Mouse (Mus musculus) forebrain, postnatal 0 days (tissue): ENCODE measurements around the gene Stab2. TPM values are rescaled to one million over a fixed set of nuclear protein-coding genes. Genes with fewer than 3 reads are reported as not detected.

Source experiments
- ATAC-seq: fragments of 200-750 bp; cut with Nextera tagmentation; 2 replicates; pipeline ENCODE4 v1.8.0; 2017; ENCODE audit warnings: mild to moderate bottlenecking, moderate library complexity
- DNase-seq: peaks from one replicate; pipeline ENCODE4 v3.0.0-alpha.2; 2015
- H3K27ac ChIP-seq: fragments of 300-500 bp; sonication (generic); 2 replicates; pipeline ENCODE4 v1.5.1; 2014; ENCODE audit warnings: low read depth, mild to moderate bottlenecking, antibody characterized with exemption, low read length, moderate library complexity, mixed read lengths
- H3K27me3 ChIP-seq: fragments of 300-500 bp; sonication (generic); 2 replicates; pipeline ENCODE4 v1.6.1; 2014; ENCODE audit warnings: mild to moderate bottlenecking, low read length, mixed read lengths; ENCODE audit not compliant: insufficient read depth
- H3K36me3 ChIP-seq: fragments of 300-500 bp; sonication (generic); 2 replicates; pipeline ENCODE4 v1.6.1; 2014; ENCODE audit warnings: mild to moderate bottlenecking, moderate library complexity; ENCODE audit not compliant: insufficient read depth
- H3K4me1 ChIP-seq: fragments of 300-500 bp; sonication (generic); 2 replicates; pipeline ENCODE4 v1.6.1; 2014; ENCODE audit warnings: antibody characterized with exemption; ENCODE audit not compliant: insufficient read depth
- H3K4me2 ChIP-seq: fragments of 300-500 bp; sonication (generic); 2 replicates; pipeline ENCODE4 v1.6.1; 2014; ENCODE audit warnings: low read depth, mild to moderate bottlenecking, moderate library complexity
- H3K4me3 ChIP-seq: fragments of 300-500 bp; sonication (generic); 2 replicates; pipeline ENCODE4 v1.5.1; 2014; ENCODE audit warnings: low read depth, low read length, mixed read lengths
- H3K9ac ChIP-seq: fragments of 300-500 bp; sonication (generic); 2 replicates; pipeline ENCODE4 v1.6.1; 2014; ENCODE audit warnings: mild to moderate bottlenecking
- H3K9me3 ChIP-seq: fragments of 300-500 bp; sonication (generic); 2 replicates; pipeline ENCODE4 v1.6.1; 2016; ENCODE audit warnings: low read length
- CTCF ChIP-seq: sonication (generic); IDR thresholded peaks from 2 replicates; pipeline ENCODE4 v1.5.1; 2016; ENCODE audit warnings: antibody characterized with exemption, control low read depth, low read depth
- WGBS: fragments of 180-500 bp; shearing (Covaris S2); extraction: QIAGEN DNeasy Blood & Tissue Kit; methylation state at CpG from one replicate; pipeline ENCODE4 v1.1.7; 2014; 5-methylcytosine and 5-hydroxymethylcytosine counted together
- polyA plus RNA-seq: library from polyadenylated mRNA; unstranded; fragments of >200 nt; fragmentation: Nextera tagmentation; extraction: Ambion mirVana; gene quantifications from 2 replicates; pipeline ENCODE4 v1.2.1, GENCODE M21; 2015
- total RNA-seq: library from RNA; depleted of rRNA; stranded (reverse); fragments of >200 nt; gene quantifications from 2 replicates; pipeline ENCODE4 v1.2.3, GENCODE M21; 2014

Stab2 gene
- total and polyA plus RNA-seq, 2 experiments from 2014 or later, result 0.08 to 0.19 TPM

- DNase-seq, result peak; percentile 74
- peak; percentile 53 for TF ChIP-seq CTCF
- no peaks in the 10 kb centered on the region for H3K9me3 ChIP-seq
- no peak overlapping the region for H3K9ac ChIP-seq
- H3K27me3 ChIP-seq, result no peaks in the 10 kb centered on the region
- no peaks in the 10 kb centered on the region for H3K36me3 ChIP-seq
- 0 out of 2 replicates have a peak overlapping the region, but pooled peaks have one; percentile 1 for H3K4me2 ChIP-seq
- ATAC-seq, result peak; percentile 83
- H3K4me3 ChIP-seq, result no peak overlapping the region
- H3K4me1 ChIP-seq, result 0 out of 2 replicates have a peak, but pooled peaks cover 3% of the 10 kb centered on the region
- H3K27ac ChIP-seq, result no peak overlapping the region
- WGBS, result 47% methylated on average over 15 of the region's 16 CpGs
Observed at GRCm38 (mm10) chr10:87020711-87021110, 12.9 kb upstream of the Stab2 start.

- H3K27me3 ChIP-seq, result no peaks in the 10 kb centered on the region
- H3K9ac ChIP-seq, result no peak overlapping the region
- no peaks in the 10 kb centered on the region for H3K36me3 ChIP-seq
- 0 out of 2 replicates have a peak, but pooled peaks cover 3% of the 10 kb centered on the region for H3K4me1 ChIP-seq
- DNase-seq (no peak), ATAC-seq (no peak)
- 76% methylated on average over 9 of the region's 9 CpGs for whole genome bisulfite sequencing
- H3K9me3 ChIP-seq, result no peaks in the 10 kb centered on the region
- no peak for TF ChIP-seq CTCF
- H3K4me2 ChIP-seq, result no peak overlapping the region
- no peak overlapping the region for H3K27ac ChIP-seq
- no peak overlapping the region for H3K4me3 ChIP-seq
Observed at GRCm38 (mm10) chr10:87018876-87019275, 11.1 kb upstream of the Stab2 start.

- H3K4me3 ChIP-seq, result no peak overlapping the region
- H3K36me3 ChIP-seq, result no peaks in the 10 kb centered on the region
- H3K4me2 ChIP-seq, result no peak overlapping the region
- WGBS, result 14% methylated on average over 9 of the region's 9 CpGs
- H3K4me1 ChIP-seq, result 0 out of 2 replicates have a peak, but pooled peaks cover 3% of the 10 kb centered on the region
- ATAC-seq (no peak), DNase-seq (no peak)
- H3K27ac ChIP-seq, result no peak overlapping the region
- H3K9ac ChIP-seq, result no peak overlapping the region
- no peaks in the 10 kb centered on the region for H3K9me3 ChIP-seq
- no peak for TF ChIP-seq CTCF
- no peaks in the 10 kb centered on the region for H3K27me3 ChIP-seq
Observed at GRCm38 (mm10) chr10:87016151-87016692, 8.4 kb upstream of the Stab2 start.

GRCm38 (mm10) chr10:87015403-87015802, 7.6 kb upstream of the Stab2 start:
- no peak for DNase-seq
- no peak for ATAC-seq
- H3K4me1 ChIP-seq, result 0 out of 2 replicates have a peak, but pooled peaks cover 3% of the 10 kb centered on the region
- no peak for TF ChIP-seq CTCF
- H3K4me3 ChIP-seq, result no peak overlapping the region
- H3K36me3 ChIP-seq, result no peaks in the 10 kb centered on the region
- H3K4me2 ChIP-seq, result no peak overlapping the region
- no peaks in the 10 kb centered on the region for H3K9me3 ChIP-seq
- no peak overlapping the region for H3K27ac ChIP-seq
- H3K9ac ChIP-seq, result no peak overlapping the region
- H3K27me3 ChIP-seq, result no peaks in the 10 kb centered on the region
- 79% methylated on average over 5 of the region's 5 CpGs for WGBS

GRCm38 (mm10) chr10:87014391-87014965, 6.7 kb upstream of the Stab2 start:
- 0 out of 2 replicates have a peak, but pooled peaks cover 3% of the 10 kb centered on the region for H3K4me1 ChIP-seq
- no peaks in the 10 kb centered on the region for H3K27me3 ChIP-seq
- H3K9ac ChIP-seq, result no peak overlapping the region
- ATAC-seq, result no peak
- DNase-seq, result no peak
- H3K27ac ChIP-seq, result no peak overlapping the region
- H3K4me2 ChIP-seq, result no peak overlapping the region
- no peaks in the 10 kb centered on the region for H3K36me3 ChIP-seq
- H3K4me3 ChIP-seq, result no peak overlapping the region
- no peaks in the 10 kb centered on the region for H3K9me3 ChIP-seq
- WGBS, result 86% methylated on average over 7 of the region's 7 CpGs
- TF ChIP-seq CTCF, result no peak

GRCm38 (mm10) chr10:87012087-87012486, 4.3 kb upstream of the Stab2 start:
- no peak for ATAC-seq
- H3K9ac ChIP-seq, result no peak overlapping the region

GRCm38 (mm10) chr10:87008215-87008499, 332 bp upstream of the Stab2 start:
- Histone ChIP-seq H3K36me3 (no peaks in the 10 kb centered on the region), H3K27ac (no peak overlapping the region), H3K4me1 (no peaks in the 10 kb centered on the region), H3K27me3 (no peaks in the 10 kb centered on the region), H3K4me3 (no peak overlapping the region), H3K9ac (no peak overlapping the region), H3K9me3 (no peaks in the 10 kb centered on the region), H3K4me2 (no peak overlapping the region)
- WGBS, result 88% methylated on average over 3 of the region's 3 CpGs
- DNase-seq, result no peak
- no peak for ATAC-seq
- no peak for TF ChIP-seq CTCF

More at GRCm38 (mm10) chr10:87012087-87012486, 4.3 kb upstream of the Stab2 start:
- no peak for DNase-seq
- 83% methylated on average over 7 of the region's 7 CpGs for WGBS
- H3K9me3 ChIP-seq, result no peaks in the 10 kb centered on the region
- no peak overlapping the region for H3K27ac ChIP-seq
- no peak overlapping the region for H3K4me2 ChIP-seq
- no peak for TF ChIP-seq CTCF
- no peak overlapping the region for H3K4me3 ChIP-seq
- no peaks in the 10 kb centered on the region for H3K27me3 ChIP-seq
- H3K4me1 ChIP-seq, result 0 out of 2 replicates have a peak, but pooled peaks cover 3% of the 10 kb centered on the region
- no peaks in the 10 kb centered on the region for H3K36me3 ChIP-seq
